Mouse (Mus musculus): ENCODE data around the gene Zfp882.
"Not testable (repeated sequence)": the region's sequence is repeated elsewhere in the genome, so short reads cannot be mapped to it uniquely, and the experiment has no call there.

Zfp882 gene

GRCm38 (mm10) chr8:71952489-71952888, 44.1 kb downstream of the Zfp882 start:
- no peak for DNase-seq (ENCODE audit: low read depth, low spot score)

DNA sequence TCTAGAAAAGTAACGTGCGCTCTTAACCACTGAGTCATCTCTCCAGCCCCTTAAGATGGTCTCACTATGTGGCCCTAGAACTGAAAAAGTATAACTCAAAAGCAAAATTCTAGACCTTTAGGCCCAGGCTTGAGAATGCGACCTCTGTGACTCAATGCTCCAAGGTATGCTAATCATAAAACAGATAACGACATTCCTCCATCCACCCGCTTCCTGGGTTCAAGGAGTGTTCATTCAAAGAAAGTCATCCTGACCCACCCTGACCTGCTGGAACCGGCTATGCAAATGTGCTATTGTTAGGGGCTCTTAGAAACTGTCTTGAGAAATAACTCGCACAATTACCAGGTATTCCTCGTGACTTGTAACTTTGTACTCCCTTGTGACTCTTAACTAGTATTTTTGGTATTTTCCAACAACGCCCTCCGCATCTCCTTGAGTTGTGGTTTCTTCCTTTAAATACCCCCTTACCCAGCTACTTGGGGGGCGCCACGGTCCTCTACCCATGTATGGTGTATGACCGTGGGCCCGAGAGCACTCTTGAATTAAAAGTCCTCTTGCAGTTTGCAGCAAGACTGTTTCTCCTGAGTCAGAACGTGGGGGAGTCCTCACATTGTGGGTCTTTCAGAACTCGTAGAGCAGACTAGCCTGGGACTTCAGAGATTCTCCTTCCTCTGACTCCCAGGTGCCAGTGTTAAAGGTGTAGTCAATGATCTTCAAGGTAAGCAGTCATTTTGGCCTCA, 44.7 kb downstream of the Zfp882 start:
- not testable (repeated sequence) for DNase-seq (ENCODE audit: low read depth, low spot score)

- DNase-seq (ENCODE audit: low read depth, low spot score): no peak
These were observed 46.3 kb downstream of the Zfp882 start for GRCm38 (mm10) chr8:71954666-71955065.

DNA sequence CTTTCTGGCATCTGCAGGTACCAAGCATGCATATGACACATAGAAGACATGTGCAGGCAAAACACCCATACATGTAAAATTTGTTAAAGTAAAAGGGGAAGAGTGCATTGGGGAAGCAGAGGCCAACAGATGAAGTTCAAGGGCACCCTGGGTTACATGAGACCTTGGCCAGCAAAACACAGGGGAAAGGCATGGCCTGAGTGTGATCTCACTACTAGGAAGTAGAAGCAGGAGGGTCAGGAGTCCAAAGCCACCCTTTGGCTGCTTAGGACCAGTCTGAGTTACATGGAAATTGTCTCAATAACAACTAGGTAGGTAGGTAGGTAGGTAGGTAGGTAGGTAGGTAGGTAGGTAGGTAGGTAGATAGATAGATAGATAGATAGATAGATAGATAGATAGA, 52.1 kb downstream of the Zfp882 start:
- DNase-seq (ENCODE audit: low read depth, low spot score): no peak

DNA sequence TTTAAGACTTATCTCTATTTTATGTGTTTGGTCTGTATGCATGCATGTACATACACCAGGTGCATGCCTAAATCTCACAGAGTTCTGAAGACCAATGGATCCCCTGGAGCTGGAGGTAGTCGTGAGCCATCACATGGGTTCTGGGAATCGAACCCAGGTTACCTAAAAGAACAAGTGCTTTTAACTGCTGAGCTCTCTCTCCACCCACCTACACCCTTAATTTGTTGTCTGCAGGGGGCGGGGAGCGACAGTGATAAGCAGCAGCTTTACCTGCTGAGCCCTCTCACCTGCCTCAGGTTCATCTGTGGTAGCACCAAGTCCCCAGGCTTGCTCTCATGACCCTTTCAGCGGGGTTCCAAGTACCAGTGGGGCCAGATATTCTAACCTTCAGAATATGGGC, 53.4 kb downstream of the Zfp882 start:
- DNase-seq (ENCODE audit: low read depth, low spot score): no peak

GRCm38 (mm10) chr8:71964051-71964450, 55.6 kb downstream of the Zfp882 start:
- DNase-seq (ENCODE audit: low read depth, low spot score): no peak

GRCm38 (mm10) chr8:71965166-71965565, 56.8 kb downstream of the Zfp882 start:
- DNase-seq (ENCODE audit: low read depth, low spot score): no peak

All from brain, embryonic 18.5 days (tissue).